Mouse (Mus musculus) spleen, adult 2 months (tissue): ENCODE results near the gene Slc6a11. TPM values are rescaled to one million over a fixed set of nuclear protein-coding genes. Genes with fewer than 3 reads are reported as not detected.

Experiments
- DNase-seq, 2 experiments: peaks; one replicate each; pipeline versions ENCODE4 v3.0.0 to v3.0.0-alpha.2; 2012 to 2021; ENCODE audit warnings: low spot score in 2 of 2, low read depth in 1 of 2
- H3K27ac ChIP-seq: fragments of 200-500 bp; 2 replicates; pipeline ENCODE4 v1.5.1; 2012; ENCODE audit warnings: low read length, inconsistent platforms; ENCODE audit not compliant: insufficient read depth
- H3K27me3 ChIP-seq: fragments of 200-500 bp; 2 replicates; pipeline ENCODE4 v1.6.1; 2012; ENCODE audit warnings: mild to moderate bottlenecking, moderate library complexity, low read length, inconsistent platforms; ENCODE audit not compliant: control insufficient read depth, insufficient read depth
- H3K36me3 ChIP-seq: fragments of 200-500 bp; 2 replicates; pipeline ENCODE4 v1.6.1; 2012; ENCODE audit warnings: mild to moderate bottlenecking, low read length, inconsistent platforms; ENCODE audit not compliant: control insufficient read depth, insufficient read depth
- H3K4me1 ChIP-seq: fragments of 200-500 bp; 2 replicates; pipeline ENCODE4 v1.6.1; 2011; ENCODE audit warnings: inconsistent platforms; ENCODE audit not compliant: control insufficient read depth, insufficient read depth, insufficient read length
- H3K4me3 ChIP-seq: fragments of 200-500 bp; 2 replicates; pipeline ENCODE4 v1.5.1; 2011; ENCODE audit warnings: mild to moderate bottlenecking, inconsistent platforms; ENCODE audit not compliant: insufficient read depth, insufficient read length; ENCODE audit errors: extremely low read depth
- CTCF ChIP-seq: fragments of 200-500 bp; IDR thresholded peaks from 2 replicates; pipeline ENCODE4 v1.5.1; 2011; ENCODE audit warnings: mild to moderate bottlenecking, inconsistent platforms; ENCODE audit not compliant: insufficient read depth, insufficient read length, insufficient replicate concordance; ENCODE audit errors: extremely low read depth
- POLR2A ChIP-seq: fragments of 200-500 bp; IDR thresholded peaks from 2 replicates; pipeline ENCODE4 v1.6.1; 2011; ENCODE audit warnings: low read depth, low read length, inconsistent platforms
- WGBS: fragments of 180-500 bp; shearing (Covaris S2); methylation state at CpG from one replicate; pipeline ENCODE4 v1.1.7; 2018; 5-methylcytosine and 5-hydroxymethylcytosine counted together
- polyA plus RNA-seq: library from polyadenylated mRNA; depleted of rRNA; stranded (reverse); fragments of >200 nt; gene quantifications from 2 replicates; pipeline ENCODE4 v1.2.3, GENCODE M21; 2012; rRNA removed

Slc6a11 gene
- polyA plus RNA-seq, 1 experiment: not detected

DNA sequence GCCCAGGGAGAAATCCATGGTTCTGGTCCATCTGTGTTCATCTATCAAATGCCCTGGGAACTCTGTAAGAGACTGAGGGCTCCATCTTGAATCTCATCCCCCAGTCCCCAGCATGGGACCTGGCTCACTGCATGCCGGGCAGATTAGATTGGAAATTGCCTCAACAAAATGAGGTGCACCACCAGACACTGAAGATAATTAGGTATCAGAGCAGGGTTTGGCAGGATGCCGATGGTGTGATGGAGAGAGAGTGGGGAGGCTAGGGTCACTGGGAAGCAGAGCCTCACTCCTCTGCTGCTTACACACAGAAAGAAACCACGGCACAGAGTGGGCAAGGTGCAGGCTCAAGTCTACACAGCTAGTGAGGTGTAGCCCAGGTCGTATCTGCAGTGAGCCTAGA lies 164.0 kb downstream of the Slc6a11 start:
- Histone ChIP-seq H3K36me3 (no peaks in the 10 kb centered on the region), H3K27me3 (no peaks in the 10 kb centered on the region), H3K27ac (no peak overlapping the region), H3K4me1 (no peaks in the 10 kb centered on the region), H3K4me3 (no peak overlapping the region)
- 85% methylated on average over 4 of the region's 4 CpGs for WGBS
- DNase-seq: no peak
- TF ChIP-seq POLR2A (no peak), CTCF (no peak)

DNA sequence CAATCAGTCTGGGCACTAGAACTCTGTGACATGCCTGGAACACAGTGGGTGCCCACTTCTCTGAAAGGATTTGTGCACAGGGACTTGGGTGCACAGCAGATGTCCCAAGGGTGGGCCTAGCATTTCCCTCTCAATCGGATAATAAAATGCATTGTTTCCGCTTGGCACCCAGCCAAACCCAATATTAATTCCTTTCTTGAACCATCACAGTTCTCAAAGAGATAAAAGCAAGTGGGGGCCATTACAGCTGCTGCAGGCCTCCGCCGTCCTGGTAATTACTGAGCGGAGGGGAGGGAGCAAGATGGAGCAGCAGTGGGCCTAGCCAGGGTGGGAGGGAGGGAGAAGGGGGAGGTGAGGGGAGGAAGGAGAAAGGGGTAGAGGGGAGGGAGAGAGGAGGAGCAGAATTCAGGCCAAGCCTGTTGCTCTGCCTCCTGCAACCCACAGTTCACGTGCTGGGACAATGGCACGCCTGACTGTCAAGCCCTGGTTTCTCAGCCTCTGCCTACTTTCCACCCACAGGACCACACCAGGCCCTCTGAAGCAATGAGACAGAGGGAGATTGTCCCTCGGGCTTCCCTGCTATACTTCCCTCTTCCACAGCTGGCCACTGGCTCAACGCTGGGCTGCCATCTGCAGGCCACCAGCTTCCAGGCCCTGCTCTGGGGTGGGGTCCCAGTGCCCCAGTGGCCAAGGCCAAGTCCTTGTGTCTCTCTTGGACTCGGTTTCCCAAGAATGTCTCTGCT lies 166.4 kb downstream of the Slc6a11 start:
- Histone ChIP-seq H3K4me1 (no peaks in the 10 kb centered on the region), H3K27ac (no peak overlapping the region), H3K36me3 (no peaks in the 10 kb centered on the region), H3K27me3 (no peaks in the 10 kb centered on the region), H3K4me3 (no peak overlapping the region)
- no peak for DNase-seq
- TF ChIP-seq POLR2A (no peak), CTCF (no peak)
- WGBS: 65% methylated on average over 10 of the region's 10 CpGs

Other genes starting within 250 kb of the Slc6a11 start
- 0.04 and 0.07 TPM in 2 replicates for gene Atp2b2, start 88.6 kb upstream of the Slc6a11 start, polyA plus RNA-seq
- 0.61 and 1.4 TPM in 2 replicates for gene Slc6a1, start 151.4 kb downstream of the Slc6a11 start, polyA plus RNA-seq